Mouse (Mus musculus) left cerebral cortex, postnatal 14 days (tissue): ENCODE measurements around the gene Sfxn2. TPM values are rescaled to one million over a fixed set of nuclear protein-coding genes. Genes with fewer than 3 reads are reported as not detected.

Experiments
- DNase-seq, 2 experiments: peaks; one replicate each; pipeline ENCODE4 v3.0.0; 2021 to 2022; ENCODE audit warnings: low spot score in 2 of 2, mixed read lengths in 1 of 2
- intact Hi-C: fragments of 180-260 bp; cut with DNase I; formaldehyde crosslinking; loops from one replicate; pipeline ENCODE4 v1.15.1; 2025
- total RNA-seq, 2 experiments: library from RNA; stranded (reverse); gene quantifications; 2 replicates each; pipeline ENCODE4 v1.2.3; 2021

Gene Sfxn2
- total RNA-seq, 2 experiments from 2014 or later, result 4.1 to 6.0 TPM

- DNase-seq, result peak in 1 of 2 experiments; percentile 35
- intact Hi-C loops, result loop anchor here (5.0 kb wide), 1 partner anchor 43 kb away; no protein-coding TSS in a partner anchor
Observed at GRCm38 (mm10) chr19:46644793-46645602, 71.8 kb downstream of the Sfxn2 start.

- DNase-seq, result no peak
- intact Hi-C loops, result loop anchor here (5.0 kb wide), 1 partner anchor 44 kb away; no protein-coding TSS in a partner anchor
Observed at GRCm38 (mm10) chr19:46646041-46646481, 72.9 kb downstream of the Sfxn2 start.

- no peak for DNase-seq
- intact Hi-C loops, result loop anchor here (5.0 kb wide), 1 partner anchor 45 kb away; no protein-coding TSS in a partner anchor
Observed at GRCm38 (mm10) chr19:46647254-46647653, 74.1 kb downstream of the Sfxn2 start.

Other genes with a start within 250 kb of the Sfxn2 start
- gene Psd, start 246.2 kb upstream of the Sfxn2 start, total RNA-seq, result 100 to 1,000 TPM; 580 to 627 TPM
- 10 to 100 TPM; 26.4 to 50.4 TPM for gene Fbxl15, start 245.2 kb upstream of the Sfxn2 start, total RNA-seq
- gene Cuedc2, start 234.7 kb upstream of the Sfxn2 start, total RNA-seq, result 100 to 1,000 TPM; 186 to 274 TPM
- 10 to 100 TPM; 28.7 to 47.5 TPM for gene Mfsd13a, start 232.2 kb upstream of the Sfxn2 start, total RNA-seq
- gene 2310034G01Rik, start 223.1 kb upstream of the Sfxn2 start, total RNA-seq, result 1 to 10 TPM in 1 of 2 experiments, under 1 TPM in 1; 0.94 to 1.1 TPM
- 100 to 1,000 TPM; 217 to 220 TPM for gene Actr1a, start 177.6 kb upstream of the Sfxn2 start, total RNA-seq
- 10 to 100 TPM; 16.8 to 18.6 TPM for gene Sufu, start 176.5 kb upstream of the Sfxn2 start, total RNA-seq
- gene Trim8, start 71.7 kb upstream of the Sfxn2 start, total RNA-seq, result 100 to 1,000 TPM; 103 to 110 TPM
- 100 to 1,000 TPM; 103 to 116 TPM for gene Arl3, start 167 bp upstream of the Sfxn2 start, total RNA-seq
- gene Wbp1l, start 25.7 kb downstream of the Sfxn2 start, total RNA-seq, result 10 to 100 TPM; 40.5 to 45.8 TPM
- not detected for gene Cyp17a1, start 99.8 kb downstream of the Sfxn2 start, total RNA-seq
- gene Borcs7, start 116.5 kb downstream of the Sfxn2 start, total RNA-seq, result 10 to 100 TPM; 21.6 to 22.3 TPM
- 10 to 100 TPM; 16.8 to 18.4 TPM for gene As3mt, start 134.1 kb downstream of the Sfxn2 start, total RNA-seq
- gene Cnnm2, start 188.2 kb downstream of the Sfxn2 start, total RNA-seq, result 10 to 100 TPM; 35.6 to 36.1 TPM